ENCODE assay signal across 8 mouse cellular contexts in the genomic region with DNA sequence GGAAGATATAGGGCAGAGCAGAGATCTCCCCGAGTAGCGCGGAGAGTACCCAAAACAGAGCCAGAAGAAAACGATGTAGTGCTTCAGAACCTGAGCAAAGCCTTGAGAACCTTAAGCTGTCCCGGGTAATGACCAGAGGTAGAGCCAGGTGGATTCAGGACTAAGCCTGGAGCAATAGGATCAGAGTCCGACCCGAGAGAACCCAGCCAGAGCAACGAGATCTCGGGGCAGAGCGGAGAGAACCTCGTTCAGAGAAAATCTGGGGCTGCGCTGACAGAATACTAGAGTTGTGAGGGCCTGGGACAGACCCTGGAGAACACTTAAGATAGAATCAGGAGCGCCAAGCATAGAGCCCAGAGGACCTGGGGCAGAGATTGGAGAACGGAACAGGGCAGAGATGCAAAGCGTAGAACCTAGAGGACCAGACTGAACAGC. TPM values are rescaled to one million over a fixed set of nuclear protein-coding genes. Genes with fewer than 3 reads are reported as not detected.
DNase-seq lines count a peak whose midpoint lies in the region; ATAC-seq and TF ChIP-seq lines count a peak whose summit lies in the region.

No protein-coding gene starts in this region.

- TF ChIP-seq CTCF in heart, adult 2 months (IDR thresholded peaks at IDR 0.05), result no peak

- H3K9ac ChIP-seq in heart, adult 2 months (ENCODE audit: low read depth, low read length), result peak overlapping the region; percentile 90
- H3K9ac ChIP-seq in midbrain, embryonic 15.5 days, result peak overlapping the region; percentile 62

- WGBS in heart, adult 2 months, result 3% methylated on average over 15 of the region's 15 CpGs
- 3% methylated on average over 15 of the region's 15 CpGs for WGBS in midbrain, embryonic 15.5 days

- peaks cover 18% of the 10 kb centered on the region for H3K36me3 ChIP-seq in heart, adult 2 months (ENCODE audit: control insufficient read depth, insufficient read depth, low read length)
- no peaks in the 10 kb centered on the region for H3K36me3 ChIP-seq in midbrain, embryonic 15.5 days (replicated peaks)

- no peak for DNase-seq in frontal cortex, postnatal 10 days (ENCODE audit: low spot score in 2 of 2)
- DNase-seq in MN1 (ENCODE audit: low spot score), result peak; percentile 39
- DNase-seq in heart, adult 2 months, result no peak
- DNase-seq in kidney, postnatal 14 days, result peak; percentile 5
- DNase-seq in cerebellum, adult 11 months, result no peak
- DNase-seq in cerebellum, postnatal 14 days, result no peak

- H3K27me3 ChIP-seq in heart, adult 2 months (ENCODE audit: control insufficient read depth, insufficient read depth, low read length), result no peaks in the 10 kb centered on the region
- peaks cover 17% of the 10 kb centered on the region; the same call in 1 of the 2 replicates for H3K27me3 ChIP-seq in midbrain, embryonic 15.5 days (replicated peaks)

- H3K27ac ChIP-seq in heart, adult 2 months, result peak overlapping the region; percentile 93
- H3K27ac ChIP-seq in midbrain, embryonic 15.5 days, result peak overlapping the region; percentile 30; the same call in 1 of the 2 replicates

- peak overlapping the region; percentile 83 for H3K4me2 ChIP-seq in midbrain, embryonic 15.5 days

- intact Hi-C loops in heart, adult 2 months (cut with DNase I), result loop anchor here (1.0 to 5.0 kb wide), 2 partner anchors 37 to 191 kb away; no protein-coding TSS in a partner anchor

- H3K4me3 ChIP-seq in heart, adult 2 months, result peak overlapping the region; percentile 95
- H3K4me3 ChIP-seq in midbrain, embryonic 15.5 days, result peak overlapping the region; percentile 76

- H3K79me2 ChIP-seq in heart, adult 2 months (replicated peaks; ENCODE audit: control insufficient read depth, insufficient read depth, low read length), result no peaks in the 10 kb centered on the region

- peak; percentile 28 for ATAC-seq in frontal cortex, adult (ENCODE audit: low TSS enrichment)
- ATAC-seq in midbrain, embryonic 15.5 days (replicated peaks), result peak; percentile 15; the same call in 1 of the 2 replicates

- no peak for TF ChIP-seq POLR2A in heart, adult 2 months (IDR thresholded peaks at IDR 0.05; ENCODE audit: insufficient read depth, low read depth, low read length)

- H3K9me3 ChIP-seq in midbrain, embryonic 15.5 days, result no peaks in the 10 kb centered on the region

- no peak for TF ChIP-seq EP300 in heart, adult 2 months (IDR thresholded peaks at IDR 0.05; ENCODE audit: insufficient read depth, low read depth, low read length)

- H3K4me1 ChIP-seq in heart, adult 2 months (ENCODE audit: control insufficient read depth, insufficient read depth, low read length), result peaks cover 9% of the 10 kb centered on the region
- peaks cover 30% of the 10 kb centered on the region for H3K4me1 ChIP-seq in midbrain, embryonic 15.5 days

RNA-seq across cellular contexts. Expression of gene Tmtc1, which starts 0.9 kb away (rescaled TPM):
- 100 to 1,000 TPM in 1 of 2 experiments, 10 to 100 TPM in 1; 89.4 to 131 TPM for total RNA-seq in heart, adult 2 months (2021)
- polyA plus RNA-seq in heart, adult 2 months (2012; rRNA removed), result 46.3 and 86.1 TPM in 2 replicates
- 2.1 and 2.3 TPM in 2 replicates for polyA plus RNA-seq in midbrain, embryonic 15.5 days (2015; fragmentation: Nextera tagmentation; extraction: Ambion mirVana)

Comparison
In these comparisons a context has a peak if more than half of its experiments do, and no peak if none do; other contexts are left out.
1. DNase-seq: peak in MN1 (single experiment) and kidney, postnatal 14 days (single experiment); none in frontal cortex, postnatal 10 days (0 of 2), heart, adult 2 months (0 of 2), cerebellum, adult 11 months (single experiment) and cerebellum, postnatal 14 days (0 of 2).
2. RNA of gene Tmtc1, which starts 0.9 kb away (polyA plus RNA-seq): 46.3 to 86.1 TPM in heart, adult 2 months; 2.1 to 2.3 TPM in midbrain, embryonic 15.5 days; every median in the first group is over 10 times any median in the second.